ENCODE assay signal across 14 mouse cellular contexts in genomic region chr13:39894159-39894558, GRCm38 (mm10).
DNase-seq lines count a peak whose midpoint lies in the region; ATAC-seq and TF ChIP-seq lines count a peak whose summit lies in the region.
"Had no signal": no experiment of that assay in that cellular context is flagged by ENCODE, and none has a peak within 500 bp of the region (broad histone marks: within the 10 kb centered on the region; RNA-seq: fewer than 3 reads in every experiment).

No protein-coding gene starts in this region.

- no peak overlapping the region for H3K4me3 ChIP-seq in ES-E14 (ENCODE audit: insufficient read depth in 1 of 2, low read depth in 1 of 2, low read length in 2 of 2, poor library complexity in 1 of 2, severe bottlenecking in 1 of 2)
- no peak overlapping the region for H3K4me3 ChIP-seq in layer of hippocampus, adult 2 months
- H3K4me3 ChIP-seq: erythroblast, embryonic 14.5 days; limb, embryonic 15.5 days had no signal

- H3K4me1 ChIP-seq in ES-E14 (ENCODE audit: control insufficient read depth in 2 of 2, insufficient read depth in 2 of 2, low read length in 2 of 2, poor library complexity in 1 of 2), result no peaks in the 10 kb centered on the region
- H3K4me1 ChIP-seq: limb, embryonic 15.5 days had no signal

- no peak overlapping the region for H3K9ac ChIP-seq in ES-E14 (ENCODE audit: insufficient read depth, low read depth, low read length, poor library complexity, severe bottlenecking)
- H3K9ac ChIP-seq: hindbrain, embryonic 14.5 days; limb, embryonic 15.5 days had no signal

- H3K27ac ChIP-seq in ES-E14 (ENCODE audit: insufficient read depth, low read depth, low read length, poor library complexity, severe bottlenecking), result no peak overlapping the region
- no peak overlapping the region for H3K27ac ChIP-seq in layer of hippocampus, adult 2 months
- H3K27ac ChIP-seq: hindbrain, embryonic 14.5 days; limb, embryonic 15.5 days had no signal

- in situ Hi-C loops in ES-E14 (cut with MboI; ENCODE audit: low sequenced_read_pairs in 2 of 2, unreplicated experiment in 2 of 2), result no loop called here

- TF ChIP-seq CTCF in layer of hippocampus, adult 2 months (conservative IDR thresholded peaks at IDR 0.05), result peak; percentile 77

- DNase-seq in cerebellum, adult 9-10 months, result peak; percentile 20
- peak; percentile 25 to 64 for DNase-seq in layer of hippocampus, adult 18-20 months (ENCODE audit: low spot score in 2 of 2)
- DNase-seq in layer of hippocampus, postnatal 10 days (ENCODE audit: low spot score in 2 of 2), result no peak
- peak; percentile 12 for DNase-seq in ES-E14 (ENCODE audit: low read depth, low spot score)
- peak; percentile 24 to 48 for DNase-seq in layer of hippocampus, adult 2 months (ENCODE audit: low spot score in 2 of 2)
- no peak for DNase-seq in urinary bladder, postnatal 10 days (ENCODE audit: low spot score)
- DNase-seq: B cell, adult 2 months; heart, adult 18-20 months; kidney, postnatal 25 days had no signal

- no peak for ATAC-seq in cerebellum, adult (ENCODE audit: insufficient number of reproducible peaks, low FRiP score, low TSS enrichment)
- no peak for ATAC-seq in CD4-positive, CD25-positive, alpha-beta regulatory T cell, adult 4 months

- no peaks in the 10 kb centered on the region for H3K36me3 ChIP-seq in ES-E14 (ENCODE audit: control insufficient read depth, insufficient read depth, low read length, poor library complexity, severe bottlenecking)
- H3K36me3 ChIP-seq: limb, embryonic 15.5 days had no signal

- H3K9me3 ChIP-seq in ES-E14 (ENCODE audit: control insufficient read depth, insufficient read depth, low read depth, low read length), result no peaks in the 10 kb centered on the region
- H3K9me3 ChIP-seq: limb, embryonic 15.5 days had no signal

TF ChIP-seq in ES-E14, 5 proteins besides CTCF, POLR2A, EP300 and RAD21:
- TF ChIP-seq MAFK (IDR thresholded peaks at IDR 0.05; ENCODE audit: insufficient read depth, low read depth, low read length), result no peak
- 0 out of 2 replicates have a peak, but pooled peaks have one; percentile 11 for TF ChIP-seq ZC3H11A (IDR thresholded peaks at IDR 0.05; ENCODE audit: borderline replicate concordance, low read depth, low read length)

Comparison
In these comparisons a context has a peak if more than half of its experiments do, and no peak if none do; other contexts are left out.
1. DNase-seq: peak in cerebellum, adult 9-10 months (single experiment), layer of hippocampus, adult 18-20 months (2 of 2), ES-E14 (single experiment) and layer of hippocampus, adult 2 months (2 of 2); none in layer of hippocampus, postnatal 10 days (0 of 2) and urinary bladder, postnatal 10 days (single experiment).